Mouse (Mus musculus): ENCODE measurements around the gene Gm20498. TPM values are rescaled to one million over a fixed set of nuclear protein-coding genes. Genes with fewer than 3 reads are reported as not detected.
"Not testable (repeated sequence)": the region's sequence is repeated elsewhere in the genome, so short reads cannot be mapped to it uniquely, and the experiment has no call there.

The Gm20498 gene
- polyA plus RNA-seq, 1 experiment from 2014 or later, result 27.3 TPM

DNA sequence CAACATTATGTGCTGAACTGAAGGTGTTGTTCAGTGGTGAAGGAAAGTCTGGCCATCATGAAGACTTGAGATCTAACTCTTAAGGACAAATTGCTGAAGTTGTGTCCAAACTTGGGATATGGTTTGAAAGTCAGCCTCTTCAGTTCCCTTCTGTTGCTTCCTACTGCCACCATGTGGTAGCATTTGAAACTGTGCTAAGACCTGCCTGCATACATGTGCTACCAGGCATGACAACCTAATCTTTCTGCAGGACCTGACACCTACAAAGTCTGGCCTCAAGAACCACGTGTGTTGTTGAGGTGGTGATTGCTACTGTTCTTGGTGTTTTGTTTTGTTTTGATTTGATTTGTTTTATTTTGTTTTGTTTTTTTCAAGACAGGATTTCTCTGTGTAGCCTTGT, 130.5 kb downstream of the Gm20498 start:
- Histone ChIP-seq H3K4me3 (replicated peaks; ENCODE audit: low read depth, low read length) (no peak overlapping the region), H3K36me3 (ENCODE audit: insufficient read depth, low read length) (no peaks in the 10 kb centered on the region), H3K9ac (ENCODE audit: low read depth, low read length) (no peak overlapping the region), H3K4me1 (replicated peaks; ENCODE audit: insufficient read depth, low read length) (no peaks in the 10 kb centered on the region), H3K27ac (no peak overlapping the region), H3K9me3 (replicated peaks; ENCODE audit: low read length) (no peaks in the 10 kb centered on the region), H3K4me2 (ENCODE audit: low read length) (no peak overlapping the region), H3K27me3 (ENCODE audit: insufficient read depth, low read length) (no peaks in the 10 kb centered on the region)
- peak; percentile 82 for TF ChIP-seq CTCF (IDR thresholded peaks at IDR 0.05; ENCODE audit: low read depth)
- no peak for ATAC-seq (replicated peaks; ENCODE audit: low FRiP score, low read depth)
- peak; percentile 80 for DNase-seq (ENCODE audit: low spot score)
- 6% methylated on average over 1 of the region's 1 CpGs for WGBS

DNA sequence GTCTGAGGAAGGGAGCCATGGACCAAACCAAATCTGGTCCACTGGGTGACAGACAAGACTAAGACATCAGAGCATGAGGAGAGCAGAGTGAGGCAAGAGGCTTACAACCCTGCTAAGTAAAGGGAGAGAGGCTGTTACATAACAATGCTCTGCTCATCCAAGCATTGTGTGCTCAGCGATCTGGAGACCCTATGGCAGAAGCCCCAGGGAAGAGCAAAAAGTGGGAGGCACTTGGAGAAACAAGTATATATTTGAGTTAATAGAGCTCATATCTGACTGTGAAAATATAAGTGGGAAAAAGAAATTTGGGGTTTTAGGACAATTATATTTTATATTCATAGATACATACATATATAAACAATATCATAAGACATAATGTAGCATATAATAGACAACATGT, 153.3 kb downstream of the Gm20498 start, which contains the start of gene Gm4787:
Gene Gm4787, minus strand, starts transcription at position 101 of the 400 bp plus-strand sequence.
- not testable (repeated sequence) for H3K9me3 ChIP-seq (replicated peaks; ENCODE audit: low read length); H3K36me3 ChIP-seq (ENCODE audit: insufficient read depth, low read length); H3K27ac ChIP-seq; ATAC-seq (replicated peaks; ENCODE audit: low FRiP score, low read depth); H3K4me3 ChIP-seq (replicated peaks; ENCODE audit: low read depth, low read length); H3K27me3 ChIP-seq (ENCODE audit: insufficient read depth, low read length); DNase-seq (ENCODE audit: low spot score); H3K9ac ChIP-seq (ENCODE audit: low read depth, low read length); H3K4me1 ChIP-seq (replicated peaks; ENCODE audit: insufficient read depth, low read length); H3K4me2 ChIP-seq (ENCODE audit: low read length)
- 71% methylated on average over 1 of the region's 1 CpGs for WGBS

DNA sequence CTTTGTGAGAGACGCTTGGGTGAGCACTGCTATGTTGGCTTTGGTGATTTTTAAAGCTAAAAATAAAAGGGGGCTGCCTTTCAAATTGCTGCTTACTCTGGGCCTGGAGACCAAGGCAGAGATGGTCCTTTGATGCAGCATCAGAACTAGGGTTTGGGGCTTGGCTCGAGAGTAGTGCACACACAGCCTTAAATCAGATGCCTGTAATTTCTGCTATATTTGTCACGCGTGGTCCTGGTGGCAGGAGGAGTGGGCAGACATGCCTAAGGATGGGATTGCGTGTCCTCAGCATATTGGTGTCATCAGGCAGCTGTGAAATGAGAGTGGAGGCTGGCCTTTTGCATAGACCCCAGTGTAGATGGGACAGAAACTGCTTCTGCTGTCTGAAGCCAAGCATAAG, 198.9 kb downstream of the Gm20498 start:
- Histone ChIP-seq H3K9ac (ENCODE audit: low read depth, low read length) (no peak overlapping the region), H3K4me2 (ENCODE audit: low read length) (peak overlapping the region; percentile 100; the same call in 1 of the 2 replicates), H3K4me3 (replicated peaks; ENCODE audit: low read depth, low read length) (no peak overlapping the region), H3K27ac (no peak overlapping the region), H3K27me3 (ENCODE audit: insufficient read depth, low read length) (peaks cover 16% of the 10 kb centered on the region; the same call in 1 of the 2 replicates), H3K36me3 (ENCODE audit: insufficient read depth, low read length) (no peaks in the 10 kb centered on the region), H3K9me3 (replicated peaks; ENCODE audit: low read length) (no peaks in the 10 kb centered on the region), H3K4me1 (replicated peaks; ENCODE audit: insufficient read depth, low read length) (peaks cover 3% of the 10 kb centered on the region; the same call in 1 of the 2 replicates)
- ATAC-seq (replicated peaks; ENCODE audit: low FRiP score, low read depth), result no peak
- no peak for TF ChIP-seq CTCF (IDR thresholded peaks at IDR 0.05; ENCODE audit: low read depth)
- DNase-seq (ENCODE audit: low spot score), result no peak
- 70% methylated on average over 5 of the region's 5 CpGs for WGBS

DNA sequence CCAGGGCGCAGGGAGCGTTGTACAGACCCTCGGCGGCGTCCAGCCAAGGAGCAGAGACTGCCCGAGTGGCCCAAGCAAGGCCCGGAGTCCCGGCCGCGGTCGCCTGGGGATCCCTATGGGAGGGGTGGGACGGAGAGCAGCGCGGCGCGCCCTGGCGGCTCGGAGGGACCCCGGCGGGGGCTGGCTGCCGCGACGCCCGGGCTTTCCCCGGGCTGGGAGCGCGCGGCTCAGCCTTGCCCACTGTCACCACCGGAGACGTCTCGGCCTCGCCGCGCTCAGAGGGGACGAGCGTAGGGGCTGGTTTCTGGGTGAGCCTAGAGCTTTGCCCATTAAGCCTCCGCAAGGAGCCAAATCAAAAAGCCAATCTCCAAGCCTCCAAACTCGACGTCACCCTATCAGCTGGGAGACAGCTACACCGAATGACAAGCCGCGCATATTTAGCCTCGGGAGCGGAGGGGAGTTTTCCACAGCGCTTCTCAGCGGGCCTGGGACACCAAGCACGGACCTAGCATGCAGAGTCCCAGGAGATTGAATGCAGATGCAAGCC, 199.8 kb downstream of the Gm20498 start, which contains the start of gene Slc8a3:
Gene Slc8a3, minus strand, starts transcription at position 306 of the 547 bp plus-strand sequence.
- DNase-seq (ENCODE audit: low spot score) (peak; percentile 33), ATAC-seq (replicated peaks; ENCODE audit: low FRiP score, low read depth) (no peak; the same call in 1 of the 2 replicates)
- Histone ChIP-seq H3K36me3 (ENCODE audit: insufficient read depth, low read length) (no peaks in the 10 kb centered on the region), H3K27me3 (ENCODE audit: insufficient read depth, low read length) (peaks cover 16% of the 10 kb centered on the region; the same call in 1 of the 2 replicates), H3K4me2 (ENCODE audit: low read length) (peak within 1 kb of the TSS; percentile 100), H3K9me3 (replicated peaks; ENCODE audit: low read length) (no peaks in the 10 kb centered on the region), H3K4me3 (replicated peaks; ENCODE audit: low read depth, low read length) (peak within 1 kb of the TSS; percentile 50), H3K4me1 (replicated peaks; ENCODE audit: insufficient read depth, low read length) (peaks cover 3% of the 10 kb centered on the region; the same call in 1 of the 2 replicates), H3K9ac (ENCODE audit: low read depth, low read length) (peak within 1 kb of the TSS; percentile 52), H3K27ac (no peak within 1 kb of the TSS)
- WGBS, result under 1% methylated on average over 44 of the region's 47 CpGs
- no peak for TF ChIP-seq CTCF (IDR thresholded peaks at IDR 0.05; ENCODE audit: low read depth)

DNA sequence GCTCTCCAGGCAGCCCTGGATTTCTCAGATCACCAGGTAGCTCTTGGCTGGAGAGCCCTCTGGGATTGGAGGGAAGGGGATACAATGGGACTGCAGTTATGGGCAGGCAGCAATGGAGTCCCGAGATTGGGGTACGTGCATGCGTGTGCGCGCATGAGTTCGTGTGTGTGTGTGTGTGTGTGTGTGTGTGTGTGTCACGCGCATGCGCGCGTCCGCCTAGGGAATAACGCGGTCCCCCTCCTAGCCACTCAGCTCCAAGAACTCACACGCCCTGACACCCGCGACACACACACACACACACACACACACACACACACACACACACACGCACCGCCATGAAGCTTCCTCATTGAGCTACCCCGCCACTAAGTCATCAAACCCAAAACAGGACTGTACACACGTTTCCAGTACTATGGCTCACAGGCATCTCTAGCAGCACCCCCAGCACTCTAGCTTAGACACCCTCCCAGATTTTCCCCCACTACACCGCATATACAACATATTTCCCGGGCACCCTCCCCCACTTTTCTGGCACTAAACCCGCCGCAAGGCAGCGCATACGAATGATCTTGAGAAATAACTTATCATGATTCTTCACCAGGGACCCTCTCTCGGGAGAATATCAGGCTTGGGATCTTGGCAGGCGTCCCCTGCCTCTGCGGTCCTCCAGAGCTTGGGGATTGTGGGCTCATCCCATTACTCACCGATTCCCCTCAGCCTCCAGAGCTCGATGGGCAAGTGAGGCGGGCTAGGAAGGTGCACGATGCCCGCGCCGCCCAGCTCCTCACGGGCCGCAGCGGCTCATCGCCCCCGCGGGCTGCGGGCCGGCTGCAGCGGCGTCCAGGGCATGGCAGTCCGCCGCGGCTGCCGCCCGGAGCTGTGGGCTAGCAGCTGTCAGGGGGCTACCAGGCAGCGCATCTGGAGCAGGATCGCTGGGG, 200.5 kb downstream of the Gm20498 start:
- Histone ChIP-seq H3K9ac (ENCODE audit: low read depth, low read length) (peak overlapping the region; percentile 52), H3K9me3 (replicated peaks; ENCODE audit: low read length) (no peaks in the 10 kb centered on the region), H3K27ac (no peak overlapping the region), H3K4me2 (ENCODE audit: low read length) (peak overlapping the region; percentile 100), H3K27me3 (ENCODE audit: insufficient read depth, low read length) (peaks cover 16% of the 10 kb centered on the region; the same call in 1 of the 2 replicates), H3K4me1 (replicated peaks; ENCODE audit: insufficient read depth, low read length) (peaks cover 3% of the 10 kb centered on the region; the same call in 1 of the 2 replicates), H3K36me3 (ENCODE audit: insufficient read depth, low read length) (no peaks in the 10 kb centered on the region), H3K4me3 (replicated peaks; ENCODE audit: low read depth, low read length) (peak overlapping the region; percentile 50)
- DNase-seq (ENCODE audit: low spot score) (peak; percentile 9), ATAC-seq (replicated peaks; ENCODE audit: low FRiP score, low read depth) (peak; percentile 33; the same call in 1 of the 2 replicates)
- under 1% methylated on average over 48 of the region's 54 CpGs for WGBS
- no peak for TF ChIP-seq CTCF (IDR thresholded peaks at IDR 0.05; ENCODE audit: low read depth)

DNA sequence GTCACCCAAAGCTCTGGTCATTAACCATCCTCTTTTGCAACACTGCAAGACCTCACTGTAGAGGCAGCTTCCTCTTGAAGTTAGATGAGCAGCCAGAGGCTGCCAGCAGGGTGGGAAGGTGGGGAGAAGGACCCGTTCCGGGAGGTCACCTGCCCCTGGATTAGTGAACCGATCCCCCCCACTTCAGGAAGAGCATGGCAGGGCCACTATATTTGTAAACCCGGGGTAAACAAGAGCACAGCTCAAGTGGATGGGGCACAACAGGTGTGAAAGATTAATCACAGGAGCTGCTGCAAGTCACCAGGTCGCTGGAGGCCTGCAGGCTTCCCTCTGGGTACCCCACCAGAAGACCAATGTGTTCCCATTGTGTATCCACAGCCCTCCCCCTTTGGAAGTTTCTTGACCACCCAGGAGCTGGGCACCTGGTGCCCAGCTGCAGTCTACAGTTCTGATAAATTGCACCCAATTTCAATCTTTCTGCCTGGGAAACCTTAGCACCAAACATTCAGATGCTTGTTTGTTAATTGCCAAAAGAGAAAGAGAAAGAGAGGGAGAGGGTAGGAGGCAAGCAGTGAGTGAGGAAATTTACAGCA, 201.6 kb downstream of the Gm20498 start:
- H3K27ac ChIP-seq, result no peak overlapping the region
- peaks cover 3% of the 10 kb centered on the region; the same call in 1 of the 2 replicates for H3K4me1 ChIP-seq (replicated peaks; ENCODE audit: insufficient read depth, low read length)
- H3K9ac ChIP-seq (ENCODE audit: low read depth, low read length), result no peak overlapping the region
- ATAC-seq (replicated peaks; ENCODE audit: low FRiP score, low read depth), result no peak
- no peaks in the 10 kb centered on the region for H3K9me3 ChIP-seq (replicated peaks; ENCODE audit: low read length)
- peaks cover 16% of the 10 kb centered on the region; the same call in 1 of the 2 replicates for H3K27me3 ChIP-seq (ENCODE audit: insufficient read depth, low read length)
- no peak for DNase-seq (ENCODE audit: low spot score)
- no peaks in the 10 kb centered on the region for H3K36me3 ChIP-seq (ENCODE audit: insufficient read depth, low read length)
- no peak for TF ChIP-seq CTCF (IDR thresholded peaks at IDR 0.05; ENCODE audit: low read depth)
- 0 out of 2 replicates have a peak overlapping the region, but pooled peaks have one; percentile 100 for H3K4me2 ChIP-seq (ENCODE audit: low read length)
- 51% methylated on average over 5 of the region's 5 CpGs for WGBS
- no peak overlapping the region for H3K4me3 ChIP-seq (replicated peaks; ENCODE audit: low read depth, low read length)
